Mouse (Mus musculus): Measurements from ENCODE around the gene Gramd4. TPM values are rescaled to one million over a fixed set of nuclear protein-coding genes. Genes with fewer than 3 reads are reported as not detected.
A peak's percentile ranks its signal among the peaks of the same experiment; 100 is the strongest.

Gramd4 gene
- polyA plus RNA-seq, 1 experiment from 2014 or later = 6.8 TPM

GRCm38 (mm10) chr15:86071166-86071565 is 13.7 kb downstream of the Gramd4 start:
- ATAC-seq (ENCODE audit: low read depth) = no peak
- no peak for DNase-seq
- Histone ChIP-seq H3K27ac (peak overlapping the region; percentile 16; the same call in 1 of the 2 replicates), H3K36me3 (peaks cover 13% of the 10 kb centered on the region; the same call in 1 of the 2 replicates), H3K4me1 (replicated peaks) (peaks cover 73% of the 10 kb centered on the region), H3K4me2 (no peak overlapping the region), H3K27me3 (no peaks in the 10 kb centered on the region), H3K9me3 (replicated peaks) (no peaks in the 10 kb centered on the region), H3K4me3 (replicated peaks) (no peak overlapping the region), H3K9ac (no peak overlapping the region)
- WGBS (ENCODE audit: insufficient replicate concordance) = 55% methylated on average over 1 of the region's 1 CpGs

- Histone ChIP-seq H3K36me3 (peaks cover 8% of the 10 kb centered on the region; the same call in 1 of the 2 replicates), H3K4me3 (replicated peaks) (no peak overlapping the region), H3K9me3 (replicated peaks) (no peaks in the 10 kb centered on the region), H3K27me3 (no peaks in the 10 kb centered on the region), H3K9ac (no peak overlapping the region), H3K4me1 (replicated peaks) (peaks cover 66% of the 10 kb centered on the region), H3K4me2 (no peak overlapping the region), H3K27ac (no peak overlapping the region)
- ATAC-seq (ENCODE audit: low read depth) (no peak), DNase-seq (no peak)
- WGBS (ENCODE audit: insufficient replicate concordance) = 84% methylated on average over 16 of the region's 16 CpGs
These were observed 16.9 kb downstream of the Gramd4 start for GRCm38 (mm10) chr15:86074171-86074937.

- ATAC-seq (ENCODE audit: low read depth) = no peak
- 85% methylated on average over 20 of the region's 20 CpGs for WGBS (ENCODE audit: insufficient replicate concordance)
- Histone ChIP-seq H3K27me3 (no peaks in the 10 kb centered on the region), H3K9ac (no peak overlapping the region), H3K27ac (no peak overlapping the region), H3K4me3 (replicated peaks) (no peak overlapping the region), H3K4me1 (replicated peaks) (peaks cover 61% of the 10 kb centered on the region), H3K9me3 (replicated peaks) (no peaks in the 10 kb centered on the region), H3K36me3 (peaks cover 7% of the 10 kb centered on the region; the same call in 1 of the 2 replicates), H3K4me2 (no peak overlapping the region)
- DNase-seq = no peak
These were observed 18.0 kb downstream of the Gramd4 start for GRCm38 (mm10) chr15:86075305-86076047.

GRCm38 (mm10) chr15:86076048-86076315 is 18.5 kb downstream of the Gramd4 start:
- no peak for ATAC-seq (ENCODE audit: low read depth)

GRCm38 (mm10) chr15:86076378-86076777 is 18.9 kb downstream of the Gramd4 start:
- H3K36me3 ChIP-seq = peaks cover 7% of the 10 kb centered on the region; the same call in 1 of the 2 replicates
- DNase-seq (no peak), ATAC-seq (ENCODE audit: low read depth) (no peak)
- no peak overlapping the region for H3K9ac ChIP-seq
- peaks cover 59% of the 10 kb centered on the region for H3K4me1 ChIP-seq (replicated peaks)
- 68% methylated on average over 8 of the region's 8 CpGs for WGBS (ENCODE audit: insufficient replicate concordance)
- H3K9me3 ChIP-seq (replicated peaks) = no peaks in the 10 kb centered on the region
- H3K4me3 ChIP-seq (replicated peaks) = no peak overlapping the region
- no peak overlapping the region for H3K27ac ChIP-seq
- H3K27me3 ChIP-seq = no peaks in the 10 kb centered on the region
- H3K4me2 ChIP-seq = no peak overlapping the region

More at GRCm38 (mm10) chr15:86076048-86076315, 18.5 kb downstream of the Gramd4 start:
- H3K27me3 ChIP-seq = no peaks in the 10 kb centered on the region
- H3K9ac ChIP-seq = no peak overlapping the region
- peaks cover 7% of the 10 kb centered on the region; the same call in 1 of the 2 replicates for H3K36me3 ChIP-seq
- WGBS (ENCODE audit: insufficient replicate concordance) = 77% methylated on average over 2 of the region's 2 CpGs
- H3K9me3 ChIP-seq (replicated peaks) = no peaks in the 10 kb centered on the region
- no peak for DNase-seq
- no peak overlapping the region for H3K27ac ChIP-seq
- no peak overlapping the region for H3K4me3 ChIP-seq (replicated peaks)
- no peak overlapping the region for H3K4me2 ChIP-seq
- peaks cover 60% of the 10 kb centered on the region for H3K4me1 ChIP-seq (replicated peaks)

- peaks cover 7% of the 10 kb centered on the region; the same call in 1 of the 2 replicates for H3K36me3 ChIP-seq
- H3K9ac ChIP-seq = no peak overlapping the region
- peaks cover 62% of the 10 kb centered on the region for H3K4me1 ChIP-seq (replicated peaks)
- DNase-seq (no peak), ATAC-seq (ENCODE audit: low read depth) (no peak; the same call in 1 of the 2 replicates)
- WGBS (ENCODE audit: insufficient replicate concordance) = 51% methylated on average over 5 of the region's 5 CpGs
- no peak overlapping the region for H3K4me2 ChIP-seq
- no peaks in the 10 kb centered on the region for H3K9me3 ChIP-seq (replicated peaks)
- no peaks in the 10 kb centered on the region for H3K27me3 ChIP-seq
- H3K27ac ChIP-seq = no peak overlapping the region
- H3K4me3 ChIP-seq (replicated peaks) = no peak overlapping the region
These were observed 20.4 kb downstream of the Gramd4 start for GRCm38 (mm10) chr15:86077934-86078333.

GRCm38 (mm10) chr15:86078481-86079216 is 21.2 kb downstream of the Gramd4 start:
- Histone ChIP-seq H3K4me1 (replicated peaks) (peaks cover 70% of the 10 kb centered on the region), H3K4me3 (replicated peaks) (no peak overlapping the region), H3K27me3 (no peaks in the 10 kb centered on the region), H3K9me3 (replicated peaks) (no peaks in the 10 kb centered on the region), H3K27ac (0 out of 2 replicates have a peak overlapping the region, but pooled peaks have one; percentile 20), H3K9ac (no peak overlapping the region), H3K36me3 (peaks cover 7% of the 10 kb centered on the region; the same call in 1 of the 2 replicates), H3K4me2 (no peak overlapping the region)
- no peak for ATAC-seq (ENCODE audit: low read depth)
- DNase-seq = no peak
- WGBS (ENCODE audit: insufficient replicate concordance) = 58% methylated on average over 18 of the region's 18 CpGs

- H3K4me2 ChIP-seq = no peak overlapping the region
- H3K4me1 ChIP-seq (replicated peaks) = peaks cover 68% of the 10 kb centered on the region
- ATAC-seq (ENCODE audit: low read depth) (no peak), DNase-seq (no peak)
- no peaks in the 10 kb centered on the region for H3K27me3 ChIP-seq
- 65% methylated on average over 5 of the region's 5 CpGs for WGBS (ENCODE audit: insufficient replicate concordance)
- peak overlapping the region; percentile 20; the same call in 1 of the 2 replicates for H3K27ac ChIP-seq
- peaks cover 3% of the 10 kb centered on the region; the same call in 1 of the 2 replicates for H3K36me3 ChIP-seq
- no peak overlapping the region for H3K4me3 ChIP-seq (replicated peaks)
- H3K9ac ChIP-seq = no peak overlapping the region
- H3K9me3 ChIP-seq (replicated peaks) = no peaks in the 10 kb centered on the region
These were observed 22.0 kb downstream of the Gramd4 start for GRCm38 (mm10) chr15:86079467-86079866.

GRCm38 (mm10) chr15:86079876-86080275 is 22.4 kb downstream of the Gramd4 start:
- Histone ChIP-seq H3K4me3 (replicated peaks) (no peak overlapping the region), H3K27me3 (no peaks in the 10 kb centered on the region), H3K27ac (no peak overlapping the region), H3K4me2 (no peak overlapping the region), H3K4me1 (replicated peaks) (peaks cover 67% of the 10 kb centered on the region), H3K36me3 (no peaks in the 10 kb centered on the region), H3K9me3 (replicated peaks) (no peaks in the 10 kb centered on the region), H3K9ac (no peak overlapping the region)
- ATAC-seq (ENCODE audit: low read depth) (no peak), DNase-seq (no peak)
- 71% methylated on average over 4 of the region's 4 CpGs for WGBS (ENCODE audit: insufficient replicate concordance)

- DNase-seq = no peak
- H3K4me1 ChIP-seq (replicated peaks) = peaks cover 73% of the 10 kb centered on the region
- no peak overlapping the region for H3K4me2 ChIP-seq
- WGBS (ENCODE audit: insufficient replicate concordance) = 85% methylated on average over 1 of the region's 1 CpGs
- H3K27ac ChIP-seq = no peak overlapping the region
- ATAC-seq (ENCODE audit: low read depth) = no peak
- no peaks in the 10 kb centered on the region for H3K36me3 ChIP-seq
- no peaks in the 10 kb centered on the region for H3K27me3 ChIP-seq
- no peak overlapping the region for H3K4me3 ChIP-seq (replicated peaks)
- no peak overlapping the region for H3K9ac ChIP-seq
- H3K9me3 ChIP-seq (replicated peaks) = no peaks in the 10 kb centered on the region
These were observed 22.9 kb downstream of the Gramd4 start for GRCm38 (mm10) chr15:86080408-86080807.

- Histone ChIP-seq H3K4me1 (replicated peaks) (peaks cover 76% of the 10 kb centered on the region), H3K9ac (no peak overlapping the region), H3K9me3 (replicated peaks) (no peaks in the 10 kb centered on the region), H3K27me3 (no peaks in the 10 kb centered on the region), H3K27ac (no peak overlapping the region), H3K36me3 (no peaks in the 10 kb centered on the region), H3K4me2 (no peak overlapping the region), H3K4me3 (replicated peaks) (no peak overlapping the region)
- DNase-seq (no peak), ATAC-seq (ENCODE audit: low read depth) (no peak)
- WGBS (ENCODE audit: insufficient replicate concordance) = 85% methylated on average over 12 of the region's 12 CpGs
These were observed 24.2 kb downstream of the Gramd4 start for GRCm38 (mm10) chr15:86081654-86082053.

Data from liver, embryonic 13.5 days (tissue).